Mouse (Mus musculus) forebrain, embryonic 11.5 days (tissue): ENCODE measurements around the gene Tra2a. TPM values are rescaled to one million over a fixed set of nuclear protein-coding genes. Genes with fewer than 3 reads are reported as not detected.
"Not testable (repeated sequence)": the region's sequence is repeated elsewhere in the genome, so short reads cannot be mapped to it uniquely, and the experiment has no call there.

Experiments
- ATAC-seq: fragments of 200-750 bp; cut with Nextera tagmentation; replicated peaks from 2 replicates; pipeline ENCODE4 v1.8.0; 2017; ENCODE audit warnings: moderate TSS enrichment; ENCODE audit not compliant: low FRiP score
- DNase-seq: peaks from one replicate; pipeline ENCODE4 v3.0.0-alpha.2; 2017; ENCODE audit warnings: low spot score
- H3K27ac ChIP-seq: fragments of 300-500 bp; sonication (generic); 2 replicates; pipeline ENCODE4 v1.5.1; 2014; ENCODE audit warnings: low read depth, low read length
- H3K27me3 ChIP-seq: fragments of 300-500 bp; sonication (generic); 2 replicates; pipeline ENCODE4 v1.6.1; 2014; ENCODE audit warnings: mild to moderate bottlenecking, low read length, mixed read lengths; ENCODE audit not compliant: control insufficient read depth, insufficient read depth
- H3K36me3 ChIP-seq: fragments of 300-500 bp; sonication (generic); 2 replicates; pipeline ENCODE4 v1.6.1; 2014; ENCODE audit warnings: mild to moderate bottlenecking, low read length, moderate library complexity, mixed read lengths; ENCODE audit not compliant: control insufficient read depth, insufficient read depth
- H3K4me1 ChIP-seq: fragments of 300-500 bp; sonication (generic); replicated peaks from 2 replicates; pipeline ENCODE4 v1.6.1; 2014; ENCODE audit warnings: low read length, mixed read lengths; ENCODE audit not compliant: control insufficient read depth, insufficient read depth
- H3K4me2 ChIP-seq: fragments of 300-500 bp; sonication (generic); 2 replicates; pipeline ENCODE4 v1.6.1; 2014; ENCODE audit warnings: low read depth, mild to moderate bottlenecking, low read length, moderate library complexity, mixed read lengths; ENCODE audit not compliant: severe bottlenecking
- H3K4me3 ChIP-seq: fragments of 300-500 bp; sonication (generic); 2 replicates; pipeline ENCODE4 v1.5.1; 2014; ENCODE audit warnings: low read depth, low read length
- H3K9ac ChIP-seq: fragments of 300-500 bp; sonication (generic); 2 replicates; pipeline ENCODE4 v1.6.1; 2014; ENCODE audit warnings: low read length
- H3K9me3 ChIP-seq: fragments of 300-500 bp; sonication (generic); 2 replicates; pipeline ENCODE4 v1.6.1; 2016; ENCODE audit warnings: low read length, mixed read lengths; ENCODE audit not compliant: control insufficient read depth
- WGBS: fragments of 180-500 bp; shearing (Covaris S2); extraction: QIAGEN DNeasy Blood & Tissue Kit; methylation state at CpG from one replicate; pipeline ENCODE4 v1.1.7; 2014; 5-methylcytosine and 5-hydroxymethylcytosine counted together
- polyA plus RNA-seq: library from polyadenylated mRNA; unstranded; fragments of >200 nt; fragmentation: Nextera tagmentation; extraction: Ambion mirVana; gene quantifications from 2 replicates; pipeline ENCODE4 v1.2.1, GENCODE M21; 2014

Gene Tra2a
- polyA plus RNA-seq, 1 experiment from 2014 or later, result 68.5 TPM

DNA sequence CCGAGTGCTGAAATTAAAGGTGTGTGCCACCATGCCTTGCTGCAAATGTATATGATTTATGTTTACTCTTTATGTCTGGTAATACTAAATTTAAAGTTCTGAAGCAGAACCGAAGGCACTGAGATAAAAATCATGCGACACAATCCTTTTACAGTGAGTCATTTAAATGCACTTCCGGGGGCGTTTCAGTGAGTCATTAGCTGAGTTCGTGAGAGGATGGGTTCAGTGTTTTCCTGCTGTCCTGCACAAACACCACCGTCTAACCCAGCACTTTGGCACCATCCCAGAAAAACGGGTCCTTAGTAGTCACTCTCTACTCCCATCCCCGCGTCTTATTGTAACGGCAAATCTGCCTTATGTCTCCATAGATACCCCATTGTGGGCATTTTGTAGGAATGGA, 6.1 kb upstream of the Tra2a start:
- no peaks in the 10 kb centered on the region for H3K27me3 ChIP-seq
- no peak overlapping the region for H3K9ac ChIP-seq
- H3K4me1 ChIP-seq, result no peaks in the 10 kb centered on the region
- no peak overlapping the region for H3K4me3 ChIP-seq
- H3K36me3 ChIP-seq, result no peaks in the 10 kb centered on the region
- H3K9me3 ChIP-seq, result no peaks in the 10 kb centered on the region
- 77% methylated on average over 11 of the region's 11 CpGs for WGBS
- H3K27ac ChIP-seq, result no peak overlapping the region
- DNase-seq (no peak), ATAC-seq (no peak)
- H3K4me2 ChIP-seq, result no peak overlapping the region

DNA sequence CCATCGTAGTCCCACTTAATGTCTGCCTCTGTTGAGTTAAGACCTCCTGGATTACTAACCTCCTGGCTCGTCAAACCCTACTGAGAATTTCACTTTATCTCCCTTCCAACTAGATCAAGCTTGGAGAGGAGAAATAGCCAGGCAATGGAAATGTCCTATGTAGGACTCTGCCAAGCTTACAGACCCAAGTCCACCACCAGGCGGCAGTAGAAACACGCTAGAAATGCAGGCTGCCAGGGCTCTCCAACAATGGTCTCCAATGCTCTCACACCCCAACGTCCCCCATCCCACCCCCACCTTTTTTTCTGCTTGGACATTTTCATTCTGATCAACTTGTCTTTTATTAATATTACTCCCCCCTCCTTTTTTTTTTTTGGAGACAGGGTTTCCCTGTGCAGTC, 5.4 kb upstream of the Tra2a start:
- no peak overlapping the region for H3K9ac ChIP-seq
- no peaks in the 10 kb centered on the region for H3K27me3 ChIP-seq
- ATAC-seq (peak; percentile 61), DNase-seq (peak; percentile 86)
- WGBS, result 26% methylated on average over 5 of the region's 5 CpGs
- H3K4me2 ChIP-seq, result no peak overlapping the region
- H3K4me1 ChIP-seq, result no peaks in the 10 kb centered on the region
- no peaks in the 10 kb centered on the region for H3K36me3 ChIP-seq
- no peak overlapping the region for H3K4me3 ChIP-seq
- no peak overlapping the region for H3K27ac ChIP-seq
- no peaks in the 10 kb centered on the region for H3K9me3 ChIP-seq

DNA sequence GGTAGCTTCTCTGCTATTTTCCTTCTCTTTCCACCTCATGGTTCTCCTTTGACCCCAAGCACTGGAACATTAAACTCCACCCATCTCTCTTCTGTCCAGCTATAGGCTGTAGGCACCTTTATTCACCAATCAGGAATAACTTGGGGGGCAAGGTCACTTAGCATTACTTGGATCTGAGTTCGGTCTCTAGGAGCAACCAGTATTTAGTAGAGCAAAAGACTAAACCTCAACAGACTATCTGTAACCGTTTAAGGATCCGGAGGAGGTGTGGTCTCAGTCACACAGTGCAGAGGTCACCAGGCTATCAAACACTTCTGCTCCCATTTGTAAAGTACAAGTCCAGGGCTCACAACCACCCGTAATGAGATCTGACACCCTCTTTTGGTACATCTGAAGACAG, 3.9 kb upstream of the Tra2a start:
- Histone ChIP-seq H3K4me2 (no peak overlapping the region), H3K4me3 (no peak overlapping the region), H3K36me3 (no peaks in the 10 kb centered on the region), H3K27me3 (no peaks in the 10 kb centered on the region), H3K9me3 (no peaks in the 10 kb centered on the region), H3K4me1 (no peaks in the 10 kb centered on the region), H3K9ac (no peak overlapping the region), H3K27ac (no peak overlapping the region)
- WGBS, result 81% methylated on average over 4 of the region's 4 CpGs
- ATAC-seq (no peak), DNase-seq (no peak)

DNA sequence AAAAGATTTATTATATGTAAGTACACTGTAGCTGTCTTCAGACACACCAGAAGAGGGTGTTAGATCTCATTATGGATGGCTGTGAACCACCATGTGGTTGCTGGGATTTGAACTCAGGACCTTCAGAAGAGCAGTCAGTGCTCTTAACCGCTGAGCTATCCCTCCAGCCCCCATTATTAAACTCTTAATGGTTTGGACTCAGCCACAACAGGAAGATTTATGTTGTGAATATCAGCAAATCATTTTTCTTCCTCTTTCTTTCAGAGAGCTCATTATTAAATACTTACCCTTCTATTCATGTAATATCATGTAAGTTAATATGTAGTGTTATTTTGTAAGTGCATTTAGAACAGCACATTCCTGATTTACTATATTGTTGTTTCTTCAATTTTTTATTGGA, 1.4 kb upstream of the Tra2a start:
- H3K4me1 ChIP-seq, H3K9me3 ChIP-seq, H3K27ac ChIP-seq, DNase-seq, ATAC-seq, H3K36me3 ChIP-seq, H3K27me3 ChIP-seq, H3K4me2 ChIP-seq, H3K4me3 ChIP-seq, H3K9ac ChIP-seq: not testable (repeated sequence)
- WGBS, result 100% methylated on average over 1 of the region's 1 CpGs

GRCm38 (mm10) chr6:49264446-49264845, 613 bp upstream of the Tra2a start:
- H3K4me1 ChIP-seq, ATAC-seq, H3K4me3 ChIP-seq, H3K4me2 ChIP-seq, H3K27me3 ChIP-seq, H3K9me3 ChIP-seq, H3K36me3 ChIP-seq, DNase-seq: not testable (repeated sequence)
- peak overlapping the region; percentile 94 for H3K27ac ChIP-seq
- H3K9ac ChIP-seq, result peak overlapping the region; percentile 99; the same call in 1 of the 2 replicates
- WGBS, result 92% methylated on average over 7 of the region's 7 CpGs

GRCm38 (mm10) chr6:49263081-49263846, 569 bp downstream of the Tra2a start:
- H3K27ac ChIP-seq, result peak overlapping the region; percentile 94
- peak overlapping the region; percentile 78 for H3K4me2 ChIP-seq
- ATAC-seq, result peak; percentile 74
- peak overlapping the region; percentile 100 for H3K4me3 ChIP-seq
- no peaks in the 10 kb centered on the region for H3K27me3 ChIP-seq
- H3K9ac ChIP-seq, result peak overlapping the region; percentile 99
- WGBS, result under 1% methylated on average over 71 of the region's 71 CpGs
- H3K36me3 ChIP-seq, result no peaks in the 10 kb centered on the region
- no peaks in the 10 kb centered on the region for H3K9me3 ChIP-seq
- no peak for DNase-seq
- peaks cover 6% of the 10 kb centered on the region for H3K4me1 ChIP-seq

- Histone ChIP-seq H3K4me1 (peaks cover 6% of the 10 kb centered on the region), H3K36me3 (no peaks in the 10 kb centered on the region), H3K4me2 (peak overlapping the region; percentile 78), H3K4me3 (peak overlapping the region; percentile 100), H3K27me3 (no peaks in the 10 kb centered on the region), H3K9me3 (no peaks in the 10 kb centered on the region), H3K27ac (no peak overlapping the region), H3K9ac (peak overlapping the region; percentile 99)
- DNase-seq (peak; percentile 61), ATAC-seq (no peak)
- under 1% methylated on average over 9 of the region's 9 CpGs for WGBS
Observed at GRCm38 (mm10) chr6:49262421-49262820, 1.4 kb downstream of the Tra2a start.

DNA sequence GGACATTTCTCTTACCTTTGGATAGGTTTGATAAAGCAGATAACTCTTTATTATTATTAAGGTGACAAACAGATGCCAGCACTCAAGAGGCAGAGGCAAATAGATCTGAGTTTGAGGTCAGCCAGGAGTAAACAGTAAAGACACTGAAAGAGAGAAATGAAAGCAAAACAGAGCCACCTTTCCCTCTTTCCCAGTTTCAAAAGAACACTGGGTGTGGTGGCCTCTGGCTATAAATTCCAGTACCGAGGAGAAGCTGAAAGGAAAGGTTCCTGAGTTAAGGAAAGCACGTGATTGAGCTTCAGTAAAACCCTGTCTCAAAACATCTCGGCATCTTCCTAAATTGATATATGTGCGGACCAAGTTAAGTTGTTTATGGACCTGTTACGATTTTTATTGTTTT, 4.1 kb downstream of the Tra2a start:
- H3K9ac ChIP-seq, result no peak overlapping the region
- DNase-seq (no peak), ATAC-seq (no peak)
- H3K9me3 ChIP-seq, result no peaks in the 10 kb centered on the region
- H3K27me3 ChIP-seq, result no peaks in the 10 kb centered on the region
- H3K36me3 ChIP-seq, result no peaks in the 10 kb centered on the region
- H3K4me3 ChIP-seq, result no peak overlapping the region
- no peak overlapping the region for H3K27ac ChIP-seq
- H3K4me1 ChIP-seq, result peaks cover 6% of the 10 kb centered on the region
- 63% methylated on average over 5 of the region's 5 CpGs for WGBS
- H3K4me2 ChIP-seq, result no peak overlapping the region

GRCm38 (mm10) chr6:49257880-49258279, 6.0 kb downstream of the Tra2a start:
- no peaks in the 10 kb centered on the region for H3K36me3 ChIP-seq
- H3K9ac ChIP-seq, result no peak overlapping the region
- DNase-seq, result no peak
- H3K4me1 ChIP-seq, result peaks cover 6% of the 10 kb centered on the region
- no peaks in the 10 kb centered on the region for H3K9me3 ChIP-seq
- 94% methylated on average over 2 of the region's 2 CpGs for WGBS
- no peak overlapping the region for H3K4me2 ChIP-seq
- ATAC-seq, result no peak
- no peak overlapping the region for H3K27ac ChIP-seq
- no peaks in the 10 kb centered on the region for H3K27me3 ChIP-seq
- H3K4me3 ChIP-seq, result no peak overlapping the region
